Mouse (Mus musculus) lung, postnatal 10 days (tissue): ENCODE measurements around the gene Rhox8.
"Not testable (repeated sequence)": the region's sequence is repeated elsewhere in the genome, so short reads cannot be mapped to it uniquely, and the experiment has no call there.

Experiments used
- DNase-seq: peaks from one replicate; pipeline ENCODE4 v3.0.0; 2021

Rhox8 gene

DNA sequence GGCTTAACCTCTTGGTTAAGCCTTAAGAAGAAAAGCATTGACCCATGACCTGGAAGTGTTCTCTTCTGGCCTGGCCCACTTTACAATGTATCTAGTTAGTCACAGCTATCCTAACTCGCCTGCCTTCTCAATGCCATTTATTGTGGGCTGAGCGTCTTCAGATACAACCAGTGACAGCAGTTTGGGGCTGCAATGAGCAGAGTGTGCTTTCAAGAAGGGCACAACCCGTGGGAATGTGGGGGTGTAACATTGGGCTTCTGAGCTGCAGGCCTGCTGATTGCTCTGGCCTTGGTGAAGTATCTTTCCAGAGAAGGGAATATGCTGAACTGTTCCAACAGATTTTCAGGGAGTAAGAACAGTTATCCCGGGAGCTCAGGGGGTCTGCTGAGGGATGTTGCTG is at the start of gene Rhox8:
TSS of gene Rhox8 (minus strand) at position 101 of the 400 bp plus-strand sequence.
- no peak for DNase-seq

DNA sequence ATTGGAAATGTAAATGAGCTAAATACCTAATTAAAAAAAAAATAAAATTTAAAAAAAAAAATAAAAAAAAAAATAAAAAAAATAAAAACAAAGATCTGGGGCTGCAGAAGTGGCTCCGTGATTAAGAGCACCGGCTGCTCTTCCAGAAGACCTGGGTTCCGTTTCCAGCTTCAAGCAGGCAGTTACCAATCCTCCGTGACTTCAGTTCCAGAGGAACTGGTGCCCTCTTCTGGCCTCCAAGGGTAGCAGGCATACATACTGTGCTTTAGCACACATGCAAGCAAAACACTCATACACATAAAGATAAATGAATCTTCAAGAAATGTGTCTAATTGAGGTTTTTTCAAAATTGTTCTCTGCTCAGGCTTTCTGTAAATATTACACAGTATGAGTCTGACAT is 37.6 kb upstream of the Rhox8 start:
- no peak for DNase-seq

DNA sequence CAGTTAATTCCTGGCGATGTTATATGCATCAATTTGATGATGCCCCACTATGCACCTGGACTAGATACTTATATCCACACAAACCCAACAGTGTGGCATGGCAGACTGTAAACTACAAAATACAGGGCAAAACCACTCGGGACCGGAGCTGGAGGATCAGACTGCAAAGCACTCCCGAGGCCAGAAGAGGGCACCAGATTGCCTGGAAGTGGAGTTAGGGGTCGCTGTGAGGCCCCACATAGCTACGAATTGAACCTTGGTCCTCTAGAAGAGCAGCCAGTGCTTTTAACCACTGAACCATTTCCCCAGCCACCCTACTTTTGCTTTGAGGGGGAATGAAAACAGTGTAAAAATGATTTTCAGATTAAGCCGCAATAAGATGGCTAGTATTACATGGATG is 29.8 kb upstream of the Rhox8 start:
- no peak for DNase-seq

DNA sequence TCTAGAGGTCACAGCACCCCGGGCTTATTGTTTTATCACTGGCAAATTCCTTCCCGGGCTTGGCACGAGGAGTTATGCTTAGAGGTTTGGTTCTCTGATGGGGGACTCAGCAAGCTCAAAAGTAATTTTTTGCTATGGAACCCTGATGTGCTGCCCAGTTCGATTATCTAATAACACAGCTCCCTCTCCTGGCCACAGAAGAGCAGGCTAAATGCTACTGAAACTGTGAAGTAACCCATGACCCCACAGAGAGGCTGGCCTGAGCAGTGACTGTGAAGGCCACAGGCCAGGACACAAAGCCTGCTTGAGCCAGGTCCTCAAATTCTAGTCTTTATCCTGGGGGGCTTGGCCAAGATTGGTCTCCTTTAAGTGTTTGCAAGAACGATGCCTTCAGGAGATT is 25.0 kb upstream of the Rhox8 start:
- DNase-seq: no peak

DNA sequence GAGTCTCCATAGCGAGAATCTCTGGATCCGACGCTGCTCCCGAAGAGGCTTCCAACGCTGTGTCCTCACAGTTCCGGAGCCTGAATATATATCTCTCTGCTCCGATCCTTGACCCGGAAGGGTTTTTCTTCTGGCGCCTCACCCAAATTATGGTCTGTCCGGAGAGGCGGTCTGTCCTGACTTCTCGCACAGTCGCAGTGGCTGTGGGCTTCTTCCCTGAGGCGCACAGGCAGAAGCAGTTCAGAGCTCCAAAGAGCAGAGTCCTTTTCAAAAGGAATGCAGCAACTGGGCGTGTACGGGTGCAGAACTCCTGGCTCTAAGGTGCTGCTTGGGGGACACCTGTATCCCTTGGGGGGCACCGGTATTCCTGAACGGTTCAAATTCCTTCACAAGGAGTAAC is 22.9 kb upstream of the Rhox8 start, which contains the start of gene Rhox9:
TSS of gene Rhox9 (minus strand) at position 101 of the 400 bp plus-strand sequence.
- DNase-seq: not testable (repeated sequence)

DNA sequence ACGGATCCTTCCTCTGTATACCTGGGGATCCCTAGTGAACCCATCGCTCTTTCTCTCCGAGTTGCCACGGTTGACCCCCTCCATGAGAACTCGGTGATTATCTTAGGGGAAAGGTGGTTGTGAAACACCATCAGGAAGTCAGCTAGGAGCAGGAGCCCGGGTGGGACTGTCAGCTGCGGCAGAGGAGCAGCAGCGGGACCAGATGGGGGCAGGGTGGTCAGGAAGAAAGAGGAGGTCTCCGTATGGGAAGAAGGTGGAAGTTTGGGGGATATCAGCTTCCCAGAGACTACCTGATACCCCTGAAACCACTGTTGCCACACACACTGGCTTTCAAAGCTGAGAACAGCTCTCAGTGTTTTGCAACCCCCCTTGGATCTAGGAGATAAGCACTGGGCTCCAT is 18.4 kb upstream of the Rhox8 start, which contains the start of gene Rhox7b:
TSS of gene Rhox7b (minus strand) at position 101 of the 400 bp plus-strand sequence.
- not testable (repeated sequence) for DNase-seq

DNA sequence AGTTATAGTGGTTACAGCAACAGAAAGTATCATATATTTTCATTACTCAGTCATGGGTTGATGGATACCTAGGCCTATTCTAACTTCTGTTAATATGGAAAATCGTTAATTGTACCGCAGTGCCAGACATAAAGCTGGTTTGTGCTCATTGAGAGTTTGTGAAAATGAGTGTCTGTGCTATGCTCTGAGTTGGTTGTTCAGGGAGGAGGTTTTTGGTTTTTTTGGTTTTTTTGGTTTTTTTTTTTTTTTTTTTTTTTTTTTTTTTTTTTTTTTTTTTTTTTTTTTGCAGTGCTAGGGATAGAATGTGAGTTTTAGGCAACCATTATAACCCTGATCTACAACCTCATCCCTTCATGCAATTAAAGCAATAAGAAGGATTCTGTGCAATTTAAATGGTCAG is 7.1 kb downstream of the Rhox8 start:
- no peak for DNase-seq

DNA sequence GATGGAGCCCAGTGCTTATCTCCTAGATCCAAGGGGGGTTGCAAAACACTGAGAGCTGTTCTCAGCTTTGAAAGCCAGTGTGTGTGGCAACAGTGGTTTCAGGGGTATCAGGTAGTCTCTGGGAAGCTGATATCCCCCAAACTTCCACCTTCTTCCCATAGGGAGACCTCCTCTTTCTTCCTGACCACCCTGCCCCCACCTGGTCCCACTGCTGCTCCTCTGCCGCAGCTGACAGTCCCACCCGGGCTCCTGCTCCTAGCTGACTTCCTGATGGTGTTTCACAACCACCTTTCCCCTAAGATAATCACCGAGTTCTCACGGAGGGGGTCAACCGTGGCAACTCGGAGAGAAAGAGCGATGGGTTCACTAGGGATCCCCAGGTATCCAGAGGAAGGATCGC is 47.4 kb downstream of the Rhox8 start, which contains the start of gene Rhox7a:
TSS of gene Rhox7a (plus strand) at position 301 of the 400 bp plus-strand sequence.
- DNase-seq: not testable (repeated sequence)

DNA sequence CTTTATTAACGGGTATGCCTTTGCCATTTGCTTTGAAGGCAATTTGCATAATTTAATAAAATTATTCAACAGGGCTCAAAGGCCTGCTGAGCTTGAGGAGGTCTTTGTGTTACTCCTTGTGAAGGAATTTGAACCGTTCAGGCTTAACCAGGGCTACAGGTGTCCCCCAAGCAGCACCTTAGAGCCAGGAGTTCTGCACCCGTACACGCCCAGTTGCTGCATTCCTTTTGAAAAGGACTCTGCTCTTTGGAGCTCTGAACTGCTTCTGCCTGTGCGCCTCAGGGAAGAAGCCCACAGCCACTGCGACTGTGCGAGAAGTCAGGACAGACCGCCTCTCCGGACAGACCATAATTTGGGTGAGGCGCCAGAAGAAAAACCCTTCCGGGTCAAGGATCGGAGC is 52.1 kb downstream of the Rhox8 start, which contains the start of gene Rhox6:
TSS of gene Rhox6 (plus strand) at position 301 of the 400 bp plus-strand sequence.
- not testable (repeated sequence) for DNase-seq
